Mouse (Mus musculus): Measurements from ENCODE around the gene Olfr19.

DNA sequence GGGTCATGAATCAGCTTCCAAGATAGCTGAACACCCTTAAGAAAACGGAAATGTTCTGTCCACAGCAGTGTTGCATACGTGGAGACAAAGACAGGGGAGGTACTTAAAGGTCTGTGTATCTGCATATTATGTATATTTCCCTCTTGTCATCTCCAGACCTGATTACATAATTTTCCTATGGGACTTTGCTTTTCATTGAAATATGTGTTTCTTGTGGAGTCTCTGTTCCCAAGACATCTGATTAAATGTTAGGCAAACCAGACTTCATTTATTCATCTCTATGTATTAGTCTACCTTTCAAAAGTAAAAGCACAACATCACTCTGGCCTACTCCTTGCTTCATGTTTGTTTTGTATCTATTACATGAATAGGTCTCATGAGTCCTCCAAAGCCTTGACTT lies at the start of gene Olfr19:
- TF ChIP-seq GATA1 (IDR thresholded peaks at IDR 0.05; ENCODE audit: borderline replicate concordance, low read length) (no peak), FLI1 (IDR thresholded peaks at IDR 0.05; ENCODE audit: low read length) (no peak)
